Mouse (Mus musculus) midbrain, postnatal 0 days (tissue): ENCODE results near the gene Mcur1. TPM values are rescaled to one million over a fixed set of nuclear protein-coding genes. Genes with fewer than 3 reads are reported as not detected.

Source experiments
- ATAC-seq: fragments of 200-750 bp; cut with Nextera tagmentation; 2 replicates; pipeline ENCODE4 v1.8.0; 2017; ENCODE audit warnings: moderate number of reproducible peaks, mild to moderate bottlenecking, moderate TSS enrichment, moderate library complexity; ENCODE audit not compliant: low FRiP score
- DNase-seq: peaks from one replicate; pipeline ENCODE4 v3.0.0-alpha.2; 2015; ENCODE audit warnings: low spot score
- H3K27ac ChIP-seq: fragments of 300-500 bp; sonication (generic); 2 replicates; pipeline ENCODE4 v1.5.1; 2014; ENCODE audit warnings: low read depth, mild to moderate bottlenecking, low read length, mixed read lengths
- H3K27me3 ChIP-seq: fragments of 300-500 bp; sonication (generic); 2 replicates; pipeline ENCODE4 v1.6.1; 2014; ENCODE audit warnings: low read length, control low read depth, mixed read lengths; ENCODE audit not compliant: insufficient read depth
- H3K36me3 ChIP-seq: fragments of 300-500 bp; sonication (generic); 2 replicates; pipeline ENCODE4 v1.6.1; 2014; ENCODE audit warnings: low read length, control low read depth, mixed read lengths; ENCODE audit not compliant: insufficient read depth
- H3K4me1 ChIP-seq: fragments of 300-500 bp; sonication (generic); 2 replicates; pipeline ENCODE4 v1.6.1; 2014; ENCODE audit warnings: mild to moderate bottlenecking, control low read depth, antibody characterized with exemption, low read length, mixed read lengths; ENCODE audit not compliant: insufficient read depth
- H3K4me2 ChIP-seq: fragments of 300-500 bp; sonication (generic); 2 replicates; pipeline ENCODE4 v1.6.1; 2014; ENCODE audit warnings: low read depth, mild to moderate bottlenecking, low read length, mixed read lengths; ENCODE audit not compliant: poor library complexity, severe bottlenecking
- H3K4me3 ChIP-seq: fragments of 300-500 bp; sonication (generic); 2 replicates; pipeline ENCODE4 v1.5.1; 2014; ENCODE audit warnings: low read depth, mild to moderate bottlenecking, low read length, moderate library complexity
- H3K9ac ChIP-seq: fragments of 300-500 bp; sonication (generic); replicated peaks from 2 replicates; pipeline ENCODE4 v1.6.1; 2014; ENCODE audit warnings: mild to moderate bottlenecking, low read length, moderate library complexity, mixed read lengths; ENCODE audit not compliant: poor library complexity, severe bottlenecking
- H3K9me3 ChIP-seq: fragments of 300-500 bp; sonication (generic); 2 replicates; pipeline ENCODE4 v1.6.1; 2016; ENCODE audit warnings: low read length, control low read depth
- CTCF ChIP-seq: IDR thresholded peaks from 2 replicates; pipeline ENCODE4 v1.5.1; 2016; ENCODE audit warnings: antibody characterized with exemption, mild to moderate bottlenecking
- WGBS: fragments of 180-500 bp; shearing (Covaris S2); extraction: QIAGEN DNeasy Blood & Tissue Kit; methylation state at CpG from one replicate; pipeline ENCODE4 v1.1.7; 2014; 5-methylcytosine and 5-hydroxymethylcytosine counted together
- polyA plus RNA-seq: library from polyadenylated mRNA; unstranded; fragments of >200 nt; fragmentation: Nextera tagmentation; extraction: Ambion mirVana; gene quantifications from 2 replicates; pipeline ENCODE4 v1.2.1, GENCODE M21; 2015
- total RNA-seq: library from RNA; depleted of rRNA; stranded (reverse); fragments of >200 nt; gene quantifications from 2 replicates; pipeline ENCODE4 v1.2.3, GENCODE M21; 2014

Gene Mcur1
- total and polyA plus RNA-seq, 2 experiments from 2014 or later = 7.0 to 9.9 TPM

GRCm38 (mm10) chr13:43512736-43513135 is 47.3 kb downstream of the Mcur1 start:
- WGBS = 92% methylated on average over 3 of the region's 3 CpGs
- H3K4me2 ChIP-seq = no peak overlapping the region
- no peaks in the 10 kb centered on the region for H3K36me3 ChIP-seq
- H3K4me1 ChIP-seq = 0 out of 2 replicates have a peak, but pooled peaks cover 3% of the 10 kb centered on the region
- no peaks in the 10 kb centered on the region for H3K27me3 ChIP-seq
- TF ChIP-seq CTCF = no peak
- no peak overlapping the region for H3K27ac ChIP-seq
- H3K9me3 ChIP-seq = no peaks in the 10 kb centered on the region
- H3K9ac ChIP-seq = no peak overlapping the region
- ATAC-seq = no peak
- no peak for DNase-seq
- no peak overlapping the region for H3K4me3 ChIP-seq

DNA sequence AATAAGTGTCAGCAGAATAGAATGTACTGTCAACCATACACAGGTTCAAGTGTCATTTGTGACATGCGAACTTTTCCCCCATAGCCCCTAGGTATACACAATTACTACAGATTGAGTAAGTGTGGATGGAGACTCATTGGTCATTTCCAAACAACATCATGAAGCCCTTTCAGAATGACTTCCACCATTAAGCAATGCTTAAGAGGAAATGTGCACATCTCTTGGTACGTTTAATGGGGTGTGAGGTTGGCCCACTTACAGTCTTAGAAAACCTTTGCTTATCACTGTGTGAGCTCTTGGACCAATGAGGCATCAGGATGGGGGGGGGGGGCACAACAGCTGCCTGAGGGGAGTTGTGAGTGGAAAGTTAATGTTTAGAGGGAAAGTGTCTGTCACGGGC is 54.2 kb downstream of the Mcur1 start:
- no peaks in the 10 kb centered on the region for H3K36me3 ChIP-seq
- no peak for TF ChIP-seq CTCF
- no peak overlapping the region for H3K27ac ChIP-seq
- no peak overlapping the region for H3K4me3 ChIP-seq
- no peak overlapping the region for H3K9ac ChIP-seq
- H3K4me1 ChIP-seq = no peaks in the 10 kb centered on the region
- no peak for ATAC-seq
- peaks cover 3% of the 10 kb centered on the region; the same call in 1 of the 2 replicates for H3K27me3 ChIP-seq
- WGBS = 95% methylated on average over 3 of the region's 3 CpGs
- H3K9me3 ChIP-seq = no peaks in the 10 kb centered on the region
- DNase-seq = no peak
- no peak overlapping the region for H3K4me2 ChIP-seq

GRCm38 (mm10) chr13:43503395-43503850 is 56.6 kb downstream of the Mcur1 start:
- no peak overlapping the region for H3K9ac ChIP-seq
- H3K36me3 ChIP-seq = no peaks in the 10 kb centered on the region
- no peaks in the 10 kb centered on the region for H3K9me3 ChIP-seq
- H3K27me3 ChIP-seq = peaks cover 3% of the 10 kb centered on the region; the same call in 1 of the 2 replicates
- no peak overlapping the region for H3K4me3 ChIP-seq
- TF ChIP-seq CTCF = no peak
- H3K4me1 ChIP-seq = no peaks in the 10 kb centered on the region
- under 1% methylated on average over 17 of the region's 19 CpGs for WGBS
- peak overlapping the region; percentile 36 for H3K4me2 ChIP-seq
- peak; percentile 63 for DNase-seq
- peak overlapping the region; percentile 60 for H3K27ac ChIP-seq
- peak; percentile 55; the same call in 1 of the 2 replicates for ATAC-seq

- ATAC-seq (no peak), DNase-seq (no peak)
- H3K36me3 ChIP-seq = no peaks in the 10 kb centered on the region
- no peak overlapping the region for H3K4me3 ChIP-seq
- H3K27me3 ChIP-seq = no peaks in the 10 kb centered on the region
- H3K9me3 ChIP-seq = no peaks in the 10 kb centered on the region
- no peak for TF ChIP-seq CTCF
- no peak overlapping the region for H3K27ac ChIP-seq
- WGBS = 66% methylated on average over 5 of the region's 5 CpGs
- H3K9ac ChIP-seq = no peak overlapping the region
- no peak overlapping the region for H3K4me2 ChIP-seq
- no peaks in the 10 kb centered on the region for H3K4me1 ChIP-seq
Observed at GRCm38 (mm10) chr13:43501601-43502000, 58.4 kb downstream of the Mcur1 start.

- H3K9me3 ChIP-seq = no peaks in the 10 kb centered on the region
- no peak overlapping the region for H3K9ac ChIP-seq
- no peaks in the 10 kb centered on the region for H3K27me3 ChIP-seq
- DNase-seq (no peak), ATAC-seq (no peak)
- WGBS = 95% methylated on average over 4 of the region's 4 CpGs
- H3K4me3 ChIP-seq = no peak overlapping the region
- H3K4me2 ChIP-seq = no peak overlapping the region
- H3K4me1 ChIP-seq = no peaks in the 10 kb centered on the region
- no peak for TF ChIP-seq CTCF
- H3K27ac ChIP-seq = no peak overlapping the region
- no peaks in the 10 kb centered on the region for H3K36me3 ChIP-seq
Observed at GRCm38 (mm10) chr13:43500483-43500850, 59.5 kb downstream of the Mcur1 start.

GRCm38 (mm10) chr13:43499731-43500482 is 60.1 kb downstream of the Mcur1 start:
- Histone ChIP-seq H3K27me3 (no peaks in the 10 kb centered on the region), H3K4me2 (no peak overlapping the region), H3K27ac (no peak overlapping the region), H3K4me3 (no peak overlapping the region), H3K4me1 (no peaks in the 10 kb centered on the region), H3K9me3 (no peaks in the 10 kb centered on the region), H3K9ac (no peak overlapping the region), H3K36me3 (no peaks in the 10 kb centered on the region)
- TF ChIP-seq CTCF = no peak
- DNase-seq = no peak
- WGBS = 75% methylated on average over 7 of the region's 7 CpGs
- no peak for ATAC-seq
